Mouse (Mus musculus) brain, embryonic 14.5 days (tissue): Measurements from ENCODE around the gene Ctc1.

Source experiments
- CTCF ChIP-seq: fragments of 200-500 bp; IDR thresholded peaks from 2 replicates; pipeline ENCODE4 v1.5.1; 2012; ENCODE audit warnings: inconsistent platforms, mild to moderate bottlenecking, moderate library complexity, borderline replicate concordance; ENCODE audit not compliant: insufficient read depth, insufficient read length; ENCODE audit errors: extremely low read depth
- POLR2A ChIP-seq: fragments of 200-500 bp; IDR thresholded peaks from 2 replicates; pipeline ENCODE4 v1.6.1; 2012; ENCODE audit warnings: mild to moderate bottlenecking, inconsistent platforms, borderline replicate concordance; ENCODE audit not compliant: poor library complexity, insufficient read depth, insufficient read length, severe bottlenecking; ENCODE audit errors: extremely low read depth

- TF ChIP-seq CTCF (no peak), POLR2A (no peak)
Observed at GRCm38 (mm10) chr11:68975601-68976000, 40.1 kb upstream of the Ctc1 start.
